Mouse (Mus musculus) hindbrain, embryonic 14.5 days (tissue): ENCODE results near the gene E2f1. TPM values are rescaled to one million over a fixed set of nuclear protein-coding genes. Genes with fewer than 3 reads are reported as not detected.

Experiments
- ATAC-seq: fragments of 200-750 bp; cut with Nextera tagmentation; 2 replicates; pipeline ENCODE4 v1.8.0; 2017; ENCODE audit warnings: moderate number of reproducible peaks, mild to moderate bottlenecking, moderate TSS enrichment, moderate library complexity; ENCODE audit not compliant: low FRiP score
- DNase-seq: peaks from one replicate; pipeline ENCODE4 v3.0.0-alpha.2; 2015; ENCODE audit warnings: low spot score
- H3K27ac ChIP-seq: fragments of 300-500 bp; sonication (generic); 2 replicates; pipeline ENCODE4 v1.5.1; 2014; ENCODE audit warnings: mild to moderate bottlenecking, moderate library complexity
- H3K27me3 ChIP-seq: fragments of 300-500 bp; sonication (generic); 2 replicates; pipeline ENCODE4 v1.6.1; 2014; ENCODE audit warnings: mild to moderate bottlenecking, low read length, mixed read lengths; ENCODE audit not compliant: control insufficient read depth, insufficient read depth
- H3K36me3 ChIP-seq: fragments of 300-500 bp; sonication (generic); replicated peaks from 2 replicates; pipeline ENCODE4 v1.6.1; 2014; ENCODE audit not compliant: control insufficient read depth, insufficient read depth
- H3K4me1 ChIP-seq: fragments of 300-500 bp; sonication (generic); replicated peaks from 2 replicates; pipeline ENCODE4 v1.6.1; 2014; ENCODE audit warnings: antibody characterized with exemption, low read length, mixed read lengths; ENCODE audit not compliant: control insufficient read depth, insufficient read depth
- H3K4me2 ChIP-seq: fragments of 300-500 bp; sonication (generic); replicated peaks from 2 replicates; pipeline ENCODE4 v1.6.1; 2014; ENCODE audit warnings: mild to moderate bottlenecking, moderate library complexity
- H3K4me3 ChIP-seq: fragments of 300-500 bp; sonication (generic); replicated peaks from 2 replicates; pipeline ENCODE4 v1.5.1; 2014; ENCODE audit warnings: mild to moderate bottlenecking, low read length
- H3K9ac ChIP-seq: fragments of 300-500 bp; sonication (generic); 2 replicates; pipeline ENCODE4 v1.6.1; 2014
- H3K9me3 ChIP-seq: fragments of 300-500 bp; sonication (generic); 2 replicates; pipeline ENCODE4 v1.6.1; 2016; ENCODE audit warnings: low read length; ENCODE audit not compliant: control insufficient read depth
- WGBS: fragments of 180-500 bp; shearing (Covaris S2); extraction: QIAGEN DNeasy Blood & Tissue Kit; methylation state at CpG from one replicate; pipeline ENCODE4 v1.1.7; 2014; 5-methylcytosine and 5-hydroxymethylcytosine counted together
- polyA plus RNA-seq: library from polyadenylated mRNA; unstranded; fragments of >200 nt; fragmentation: Nextera tagmentation; extraction: Ambion mirVana; gene quantifications from 2 replicates; pipeline ENCODE4 v1.2.1, GENCODE M21; 2014

E2f1 gene
- polyA plus RNA-seq, 1 experiment from 2014 or later: 2.2 TPM

GRCm38 (mm10) chr2:154603638-154604153 lies 34.0 kb upstream of the E2f1 start, which contains the start of gene Pxmp4:
TSS of gene Pxmp4 (minus strand) at chr2:154603708.
- Histone ChIP-seq H3K4me2 (peak within 1 kb of the TSS; percentile 63), H3K36me3 (no peaks in the 10 kb centered on the region), H3K9me3 (no peaks in the 10 kb centered on the region), H3K27me3 (no peaks in the 10 kb centered on the region), H3K4me1 (0 out of 2 replicates have a peak, but pooled peaks cover 7% of the 10 kb centered on the region), H3K9ac (peak within 1 kb of the TSS; percentile 71), H3K27ac (peak within 1 kb of the TSS; percentile 27; the same call in 1 of the 2 replicates), H3K4me3 (peak within 1 kb of the TSS; percentile 57)
- ATAC-seq (peak; percentile 100), DNase-seq (peak; percentile 98)
- under 1% methylated on average over 13 of the region's 13 CpGs for WGBS

DNA sequence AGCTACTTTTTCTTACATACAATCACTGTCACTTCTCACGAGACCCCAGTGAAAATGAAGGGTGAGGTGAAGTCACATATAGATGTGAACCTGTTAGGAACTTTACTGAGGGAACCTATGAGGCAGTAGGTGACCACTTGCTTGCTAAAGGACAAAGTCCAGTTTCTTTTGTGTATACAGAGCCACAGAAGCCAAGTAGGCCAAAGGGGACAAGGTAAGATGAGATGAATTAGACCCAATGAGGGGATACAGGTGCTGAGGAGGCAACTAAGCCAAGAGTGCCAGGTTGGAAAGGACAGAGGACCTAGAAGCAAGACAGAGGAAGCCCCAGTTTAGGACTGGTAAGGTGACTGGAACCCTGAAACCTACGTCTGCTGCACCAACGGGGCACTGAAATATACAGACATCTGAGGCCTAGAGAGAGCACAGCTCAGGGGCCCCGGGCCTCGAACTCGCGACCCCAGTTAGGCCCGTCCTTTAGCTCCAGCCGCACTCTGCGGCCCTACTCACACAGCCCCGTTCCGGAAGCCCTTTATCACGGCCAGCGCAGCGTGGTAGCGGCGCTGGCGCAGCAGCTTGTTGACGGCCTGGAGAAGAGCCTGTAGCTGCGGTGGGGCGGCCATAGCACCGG lies 33.4 kb upstream of the E2f1 start:
- 20% methylated on average over 22 of the region's 22 CpGs for whole genome bisulfite sequencing
- Histone ChIP-seq H3K9ac (peak overlapping the region; percentile 71), H3K27ac (peak overlapping the region; percentile 27; the same call in 1 of the 2 replicates), H3K4me2 (peak overlapping the region; percentile 63), H3K36me3 (no peaks in the 10 kb centered on the region), H3K27me3 (no peaks in the 10 kb centered on the region), H3K4me3 (peak overlapping the region; percentile 57), H3K9me3 (no peaks in the 10 kb centered on the region), H3K4me1 (0 out of 2 replicates have a peak, but pooled peaks cover 7% of the 10 kb centered on the region)
- DNase-seq (no peak), ATAC-seq (peak; percentile 65; the same call in 1 of the 2 replicates)

- DNase-seq (no peak), ATAC-seq (no peak)
- 0 out of 2 replicates have a peak, but pooled peaks cover 7% of the 10 kb centered on the region for H3K4me1 ChIP-seq
- no peaks in the 10 kb centered on the region for H3K9me3 ChIP-seq
- no peaks in the 10 kb centered on the region for H3K36me3 ChIP-seq
- no peak overlapping the region for H3K4me2 ChIP-seq
- no peak overlapping the region for H3K27ac ChIP-seq
- no peaks in the 10 kb centered on the region for H3K27me3 ChIP-seq
- H3K4me3 ChIP-seq: no peak overlapping the region
- H3K9ac ChIP-seq: no peak overlapping the region
- 68% methylated on average over 3 of the region's 3 CpGs for WGBS
These were observed 31.6 kb upstream of the E2f1 start for GRCm38 (mm10) chr2:154601324-154601723.

GRCm38 (mm10) chr2:154600586-154600985 lies 30.9 kb upstream of the E2f1 start:
- 0 out of 2 replicates have a peak, but pooled peaks cover 7% of the 10 kb centered on the region for H3K4me1 ChIP-seq
- ATAC-seq (no peak), DNase-seq (no peak)
- 63% methylated on average over 6 of the region's 6 CpGs for WGBS
- H3K4me3 ChIP-seq: no peak overlapping the region
- no peak overlapping the region for H3K4me2 ChIP-seq
- H3K27ac ChIP-seq: no peak overlapping the region
- H3K9ac ChIP-seq: no peak overlapping the region
- H3K9me3 ChIP-seq: no peaks in the 10 kb centered on the region
- H3K27me3 ChIP-seq: no peaks in the 10 kb centered on the region
- H3K36me3 ChIP-seq: no peaks in the 10 kb centered on the region

DNA sequence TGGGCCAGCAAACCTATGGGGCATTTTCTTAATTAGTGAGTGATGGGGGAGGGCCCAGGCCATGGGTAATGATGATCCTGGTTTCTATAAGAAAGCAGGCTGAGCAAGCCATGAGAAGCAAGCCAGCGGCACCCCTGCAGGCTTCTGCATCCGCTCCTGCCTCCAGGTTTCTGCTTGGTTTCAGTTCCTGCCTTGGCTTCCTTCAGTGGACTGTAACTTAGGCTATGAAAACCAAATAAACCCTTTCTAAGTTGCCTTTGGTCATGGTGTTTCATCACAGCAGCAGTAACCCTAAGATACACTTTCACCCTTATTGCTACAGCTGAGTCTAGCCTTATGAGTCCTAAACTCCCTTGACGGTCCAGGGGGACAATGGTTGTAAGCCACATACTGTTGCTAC lies 27.7 kb upstream of the E2f1 start:
- no peaks in the 10 kb centered on the region for H3K9me3 ChIP-seq
- ATAC-seq (no peak), DNase-seq (no peak)
- H3K27me3 ChIP-seq: no peaks in the 10 kb centered on the region
- no peak overlapping the region for H3K27ac ChIP-seq
- no peak overlapping the region for H3K9ac ChIP-seq
- H3K4me1 ChIP-seq: no peaks in the 10 kb centered on the region
- 91% methylated on average over 3 of the region's 3 CpGs for WGBS
- H3K4me3 ChIP-seq: no peak overlapping the region
- peaks cover 5% of the 10 kb centered on the region; the same call in 1 of the 2 replicates for H3K36me3 ChIP-seq
- H3K4me2 ChIP-seq: no peak overlapping the region

DNA sequence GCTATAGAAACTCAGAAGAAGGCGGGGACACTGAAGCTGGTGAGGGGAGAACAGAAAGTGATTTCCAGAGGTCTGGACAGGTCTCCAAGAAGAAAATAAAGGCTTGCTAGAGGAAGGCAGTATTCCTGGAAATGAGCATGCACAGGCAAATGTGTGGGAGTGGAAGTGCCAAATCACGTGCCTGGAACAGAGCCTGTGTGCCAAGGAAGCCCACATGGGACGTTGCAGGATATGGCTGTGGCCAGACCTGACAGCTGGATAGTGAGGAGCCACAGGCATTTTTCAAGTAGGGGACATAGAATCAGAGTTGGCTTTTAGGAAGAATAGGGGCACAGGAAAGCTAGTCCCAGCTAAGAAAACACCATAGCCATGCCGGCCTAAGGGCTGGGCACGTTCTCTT lies 26.1 kb upstream of the E2f1 start:
- Histone ChIP-seq H3K4me2 (no peak overlapping the region), H3K27me3 (no peaks in the 10 kb centered on the region), H3K9me3 (no peaks in the 10 kb centered on the region), H3K36me3 (peaks cover 5% of the 10 kb centered on the region; the same call in 1 of the 2 replicates), H3K4me1 (no peaks in the 10 kb centered on the region), H3K4me3 (no peak overlapping the region), H3K9ac (no peak overlapping the region), H3K27ac (no peak overlapping the region)
- ATAC-seq (no peak), DNase-seq (no peak)
- 76% methylated on average over 5 of the region's 5 CpGs for WGBS

GRCm38 (mm10) chr2:154593025-154593424 lies 23.3 kb upstream of the E2f1 start:
- H3K9ac ChIP-seq: no peak overlapping the region
- H3K4me1 ChIP-seq: no peaks in the 10 kb centered on the region
- peaks cover 5% of the 10 kb centered on the region; the same call in 1 of the 2 replicates for H3K36me3 ChIP-seq
- no peak overlapping the region for H3K27ac ChIP-seq
- no peak overlapping the region for H3K4me2 ChIP-seq
- ATAC-seq (no peak), DNase-seq (no peak)
- 70% methylated on average over 3 of the region's 3 CpGs for WGBS
- no peak overlapping the region for H3K4me3 ChIP-seq
- no peaks in the 10 kb centered on the region for H3K27me3 ChIP-seq
- H3K9me3 ChIP-seq: no peaks in the 10 kb centered on the region

- no peaks in the 10 kb centered on the region for H3K4me1 ChIP-seq
- 87% methylated on average over 3 of the region's 3 CpGs for WGBS
- ATAC-seq (no peak), DNase-seq (no peak)
- H3K27ac ChIP-seq: no peak overlapping the region
- H3K9me3 ChIP-seq: no peaks in the 10 kb centered on the region
- no peak overlapping the region for H3K4me2 ChIP-seq
- H3K27me3 ChIP-seq: no peaks in the 10 kb centered on the region
- peaks cover 5% of the 10 kb centered on the region; the same call in 1 of the 2 replicates for H3K36me3 ChIP-seq
- no peak overlapping the region for H3K9ac ChIP-seq
- no peak overlapping the region for H3K4me3 ChIP-seq
These were observed 21.5 kb upstream of the E2f1 start for GRCm38 (mm10) chr2:154591239-154591638.

- no peak for DNase-seq
- no peaks in the 10 kb centered on the region for H3K9me3 ChIP-seq
These were observed 19.4 kb upstream of the E2f1 start for GRCm38 (mm10) chr2:154589051-154589450.

More at GRCm38 (mm10) chr2:154589051-154589450, 19.4 kb upstream of the E2f1 start:
- Histone ChIP-seq H3K4me3 (no peak overlapping the region), H3K4me1 (peaks cover 11% of the 10 kb centered on the region; the same call in 1 of the 2 replicates), H3K27ac (no peak overlapping the region), H3K9ac (no peak overlapping the region), H3K4me2 (no peak overlapping the region), H3K27me3 (no peaks in the 10 kb centered on the region), H3K36me3 (peaks cover 5% of the 10 kb centered on the region; the same call in 1 of the 2 replicates)
- no peak for ATAC-seq
- 86% methylated on average over 4 of the region's 4 CpGs for whole genome bisulfite sequencing
